Mouse (Mus musculus): Measurements from ENCODE around the gene Slc13a4.

Gene Slc13a4

GRCm38 (mm10) chr6:35302581-35302980 is 5.3 kb downstream of the Slc13a4 start:
- DNase-seq (ENCODE audit: low spot score in 2 of 2), result no peak

DNA sequence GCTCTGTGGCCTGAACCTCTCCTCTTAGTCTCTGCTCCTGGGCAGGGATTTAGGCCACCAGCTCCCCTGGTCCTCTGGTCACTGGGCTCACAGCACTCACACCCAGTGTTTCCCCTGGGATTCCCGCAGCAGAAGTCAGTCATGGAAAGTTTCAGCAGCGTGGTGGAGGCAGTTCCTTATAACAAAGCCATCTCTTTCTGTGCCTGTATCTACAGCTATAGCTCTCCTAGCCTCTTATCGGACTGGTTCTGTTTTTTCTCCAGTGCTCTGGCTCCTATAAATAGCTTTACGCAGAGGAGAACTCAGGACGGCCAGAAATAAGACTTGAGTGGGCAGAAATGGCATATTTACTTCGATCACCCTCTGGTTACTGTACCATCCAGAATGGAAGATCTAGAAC is 9.6 kb downstream of the Slc13a4 start:
- DNase-seq (ENCODE audit: low spot score in 2 of 2), result no peak

DNA sequence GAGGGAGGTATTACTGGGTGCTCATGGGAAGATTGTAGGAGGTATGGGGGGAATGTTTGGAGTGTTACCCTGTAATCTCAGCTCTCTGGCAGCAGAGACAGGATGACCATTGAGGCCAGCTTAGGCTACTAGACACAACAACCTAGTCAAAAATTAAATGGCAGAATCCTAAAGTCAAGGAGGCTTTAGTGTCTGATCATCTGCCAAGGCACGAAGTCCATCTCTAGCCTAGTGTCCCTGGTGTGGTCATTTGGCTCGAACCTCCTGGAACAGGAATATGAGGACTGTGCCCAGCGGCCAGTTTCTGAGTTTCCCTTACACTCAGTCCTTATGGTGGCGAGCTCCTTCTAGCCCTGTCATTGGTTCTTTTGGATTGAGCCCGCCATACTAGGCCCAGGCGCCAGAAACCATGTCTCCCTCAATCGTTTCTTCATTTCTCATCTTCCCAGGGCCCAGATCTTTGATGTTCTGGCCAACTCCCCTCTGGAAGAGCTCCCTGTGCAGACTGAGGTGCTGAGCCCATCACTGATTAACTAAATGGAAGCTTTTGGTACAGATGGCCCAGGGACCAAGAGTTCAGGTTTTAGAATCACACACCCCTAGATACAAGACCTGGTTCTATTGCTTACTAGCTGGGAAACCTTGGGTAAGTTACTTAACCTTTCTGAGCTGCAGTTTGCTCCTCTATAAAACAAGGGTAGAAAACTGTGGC is 10.3 kb downstream of the Slc13a4 start:
- no peak for DNase-seq (ENCODE audit: low spot score in 2 of 2)

DNA sequence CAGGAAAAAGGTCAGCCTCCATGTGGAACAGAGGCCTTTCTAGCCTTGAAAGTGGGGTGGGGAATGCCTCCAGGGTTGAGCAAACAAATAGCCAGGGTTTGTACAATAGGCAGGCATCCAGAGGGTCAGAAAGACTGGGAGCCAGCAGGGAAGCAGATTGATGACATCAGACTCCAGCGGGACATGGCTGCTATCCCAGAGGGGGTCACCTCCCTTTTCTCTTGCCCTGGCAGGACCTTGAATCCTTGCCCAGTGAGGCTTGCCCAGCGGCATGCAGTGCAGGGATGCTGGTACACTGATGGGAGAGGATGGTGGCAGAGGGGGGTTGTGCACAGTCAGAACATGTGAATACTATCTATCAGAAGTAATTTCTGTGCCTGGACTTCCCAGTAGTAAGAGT is 10.9 kb downstream of the Slc13a4 start:
- DNase-seq (ENCODE audit: low spot score in 2 of 2), result no peak

DNA sequence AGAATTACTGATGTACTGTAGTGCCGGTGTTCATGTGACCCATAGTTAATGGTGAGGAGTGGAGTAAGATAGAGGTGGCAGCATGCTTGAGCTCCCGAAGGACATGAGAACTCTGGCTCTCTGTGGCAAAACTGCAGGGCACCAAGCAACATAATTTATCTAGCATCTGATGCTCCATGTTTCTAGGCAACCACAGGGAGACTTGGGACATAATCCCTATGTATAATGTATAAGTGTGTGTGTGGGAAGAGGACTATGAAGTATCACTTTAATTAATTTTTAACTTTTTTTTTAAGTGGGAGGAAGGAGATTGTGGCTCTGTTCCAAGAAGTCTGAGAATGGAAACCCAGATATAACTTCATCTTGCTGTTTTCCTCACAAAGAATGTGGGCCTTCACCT is 13.0 kb downstream of the Slc13a4 start:
- DNase-seq (ENCODE audit: low spot score in 2 of 2), result no peak

DNA sequence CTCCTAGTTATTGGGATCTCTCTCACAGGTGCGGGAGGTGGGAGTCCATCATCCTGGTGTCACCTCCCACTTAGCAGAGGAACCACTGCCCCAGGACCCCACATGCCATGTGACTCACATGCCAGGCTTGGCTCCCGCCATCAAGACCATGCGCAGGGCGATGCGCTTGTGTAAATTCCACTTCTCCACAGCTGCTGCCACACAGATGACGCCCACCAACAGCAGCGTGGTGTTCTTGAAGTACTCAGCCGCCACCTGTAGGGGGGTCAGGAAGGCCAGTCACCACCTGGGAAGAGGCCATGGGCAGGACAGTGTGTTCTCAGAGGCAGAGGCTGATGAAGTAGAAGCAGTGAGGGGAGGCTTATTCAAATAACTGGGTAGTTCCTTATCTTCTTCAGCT is 18.3 kb downstream of the Slc13a4 start:
- DNase-seq (ENCODE audit: low spot score in 2 of 2), result no peak

DNA sequence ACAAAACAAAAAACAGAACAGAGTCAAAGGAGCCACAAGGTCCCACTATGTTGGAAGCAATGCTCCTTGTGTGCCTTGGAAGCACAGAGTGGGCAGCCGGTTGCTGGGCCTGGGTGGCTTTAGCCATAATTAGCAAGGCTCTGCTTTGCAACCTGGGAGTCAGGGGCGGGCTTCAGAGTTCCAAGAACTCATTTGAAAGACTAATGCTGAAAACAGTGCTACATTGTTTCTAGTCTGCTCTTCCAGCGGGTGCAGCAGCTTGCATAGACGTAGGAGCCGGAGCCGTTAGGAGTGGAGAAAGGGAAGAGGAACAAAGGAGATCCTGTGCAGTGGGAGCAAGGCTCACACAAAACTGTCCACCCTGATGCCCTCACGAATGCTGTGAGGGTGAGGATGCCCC is 19.0 kb downstream of the Slc13a4 start:
- no peak for DNase-seq (ENCODE audit: low spot score in 2 of 2)

- no peak for DNase-seq (ENCODE audit: low spot score in 2 of 2)
These were observed 19.7 kb downstream of the Slc13a4 start for GRCm38 (mm10) chr6:35288114-35288761.

GRCm38 (mm10) chr6:35279306-35279705 is 28.6 kb downstream of the Slc13a4 start:
- no peak for DNase-seq (ENCODE audit: low spot score in 2 of 2)

- no peak for DNase-seq (ENCODE audit: low spot score in 2 of 2)
These were observed 29.9 kb downstream of the Slc13a4 start for GRCm38 (mm10) chr6:35277903-35278587.

- no peak for DNase-seq (ENCODE audit: low spot score in 2 of 2)
These were observed 34.4 kb downstream of the Slc13a4 start for GRCm38 (mm10) chr6:35273391-35274082.

GRCm38 (mm10) chr6:35271868-35272765 is 35.8 kb downstream of the Slc13a4 start:
- no peak for DNase-seq (ENCODE audit: low spot score in 2 of 2)

GRCm38 (mm10) chr6:35271094-35271855 is 36.7 kb downstream of the Slc13a4 start:
- DNase-seq (ENCODE audit: low spot score in 2 of 2), result no peak

DNA sequence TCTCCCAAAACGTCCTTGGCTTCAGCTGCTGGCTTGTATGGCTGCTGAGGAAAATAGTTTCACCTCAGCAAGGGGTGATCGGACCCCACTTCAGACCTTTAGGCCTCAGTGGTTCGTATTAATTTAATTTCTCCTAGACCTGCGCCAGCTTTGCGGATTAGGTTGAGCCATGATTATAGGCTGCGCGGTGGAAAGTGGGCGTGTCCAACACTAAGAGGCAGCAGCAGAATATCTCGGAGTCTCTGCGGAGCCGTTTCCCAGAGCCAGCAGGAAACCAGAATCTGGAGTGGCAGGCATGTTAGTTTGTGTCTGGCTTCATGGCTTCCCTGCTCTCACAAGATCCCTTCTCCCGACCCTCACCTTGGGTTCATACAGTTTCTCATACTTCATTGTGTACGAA is 38.3 kb downstream of the Slc13a4 start:
- DNase-seq (ENCODE audit: low spot score in 2 of 2), result no peak

DNA sequence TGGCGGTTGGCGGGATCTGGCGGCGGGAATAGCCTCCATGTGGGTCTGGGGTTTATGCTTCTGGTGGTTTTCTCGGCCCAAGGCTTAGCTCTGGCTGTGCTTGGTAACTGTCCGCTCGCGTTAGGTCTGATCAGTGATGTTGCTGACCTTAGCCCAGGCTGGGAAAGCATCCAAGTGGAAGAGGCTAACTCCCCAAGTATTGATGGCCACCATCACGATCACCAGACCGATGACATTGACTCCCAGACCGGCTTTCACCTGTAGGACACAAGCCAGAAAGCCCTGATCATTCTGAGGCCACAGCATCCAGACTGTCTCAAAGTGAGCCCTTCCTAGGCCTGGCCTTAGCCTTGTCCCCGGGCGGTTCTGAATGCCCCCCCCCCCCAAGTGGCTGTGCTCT is 39.2 kb downstream of the Slc13a4 start:
- DNase-seq (ENCODE audit: low spot score in 2 of 2), result no peak

GRCm38 (mm10) chr6:35265580-35266278 is 42.2 kb downstream of the Slc13a4 start:
- no peak for DNase-seq (ENCODE audit: low spot score in 2 of 2)

DNA sequence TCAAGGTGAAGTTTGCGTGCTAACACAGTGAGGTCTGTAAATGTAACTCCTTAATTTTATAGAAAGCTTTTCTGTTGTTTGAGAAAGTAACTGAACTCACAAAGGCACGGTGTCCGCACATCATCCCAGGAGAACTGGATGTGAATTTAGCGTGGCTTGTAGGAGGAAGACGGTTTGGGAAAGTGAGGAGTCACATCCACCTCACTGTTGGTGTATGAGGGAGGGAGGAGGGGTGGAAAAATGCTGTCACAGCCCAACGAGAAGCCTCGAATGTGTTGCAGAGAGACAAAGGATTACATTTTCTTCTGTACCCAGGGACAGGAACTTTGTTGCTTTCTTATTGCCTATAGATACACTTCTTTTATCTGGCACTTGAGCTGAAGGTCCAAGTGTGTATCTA is 47.4 kb downstream of the Slc13a4 start:
- DNase-seq (ENCODE audit: low spot score in 2 of 2), result no peak

GRCm38 (mm10) chr6:35259526-35259925 is 48.4 kb downstream of the Slc13a4 start:
- no peak for DNase-seq (ENCODE audit: low spot score in 2 of 2)

- DNase-seq (ENCODE audit: low spot score in 2 of 2), result no peak
These were observed 49.0 kb downstream of the Slc13a4 start for GRCm38 (mm10) chr6:35258922-35259321.

DNA sequence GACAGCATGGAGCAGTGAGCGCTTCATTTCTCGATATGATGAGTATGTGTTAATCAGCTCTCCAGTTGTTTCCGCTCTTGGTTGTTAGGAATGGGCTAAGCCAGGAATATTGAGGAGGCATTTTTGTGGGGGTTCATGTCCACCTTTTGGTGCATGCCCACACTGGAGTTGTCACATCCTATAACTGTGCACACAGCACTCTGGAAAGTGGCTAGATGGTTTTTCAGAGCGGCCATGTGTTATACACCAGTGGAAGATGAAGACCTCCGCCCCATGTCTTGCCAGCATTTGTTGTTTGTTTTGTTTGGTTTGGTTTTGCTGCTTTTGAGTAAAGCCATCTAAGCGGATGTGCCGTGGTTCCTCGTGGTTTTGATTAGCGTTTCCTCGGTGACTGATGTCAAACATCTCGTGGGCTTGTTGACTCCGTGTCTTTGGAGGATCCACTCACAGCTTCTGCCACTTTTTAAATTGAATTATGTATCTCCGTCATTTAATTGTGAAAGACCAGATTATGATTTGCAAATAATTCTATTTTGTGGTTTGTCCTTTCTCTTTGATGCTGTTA is 50.2 kb downstream of the Slc13a4 start:
- no peak for DNase-seq (ENCODE audit: low spot score in 2 of 2)
